9 mouse cellular contexts compared by ENCODE assay signal in genomic region chr13:81103794-81104193, GRCm38 (mm10).
A peak's percentile ranks its signal among the peaks of the same experiment; 100 is the strongest.
DNase-seq lines count a peak whose midpoint lies in the region; ATAC-seq lines count a peak whose summit lies in the region.
"Had no signal": no experiment of that assay in that cellular context is flagged by ENCODE, and none has a peak within 500 bp of the region (broad histone marks: within the 10 kb centered on the region; RNA-seq: fewer than 3 reads in every experiment).

No protein-coding gene starts in this region.

- intact Hi-C loops in gastrocnemius, postnatal 14 days (cut with DNase I; ENCODE audit: low total_unique reads): no loop called here
- intact Hi-C loops in left cerebral cortex, postnatal 36 days (cut with DNase I): no loop called here

- no peak for ATAC-seq in forebrain, embryonic 15.5 days (replicated peaks)
- no peak for ATAC-seq in midbrain, embryonic 11.5 days (ENCODE audit: low FRiP score)

- H3K27ac ChIP-seq in forebrain, embryonic 15.5 days (replicated peaks): no peak overlapping the region
- H3K27ac ChIP-seq in midbrain, embryonic 11.5 days (ENCODE audit: low read depth, low read length): no peak overlapping the region
- H3K27ac ChIP-seq: hindbrain, embryonic 15.5 days had no signal

- 61% methylated on average over 4 of the region's 4 CpGs for WGBS in forebrain, embryonic 15.5 days
- 85% methylated on average over 4 of the region's 4 CpGs for WGBS in midbrain, embryonic 11.5 days

- no peaks in the 10 kb centered on the region for H3K9me3 ChIP-seq in forebrain, embryonic 15.5 days
- no peaks in the 10 kb centered on the region for H3K9me3 ChIP-seq in midbrain, embryonic 11.5 days (ENCODE audit: control insufficient read depth, low read length)
- H3K9me3 ChIP-seq: hindbrain, embryonic 15.5 days had no signal

- DNase-seq in retina, postnatal 1 day: peak; percentile 50
- DNase-seq in retina, embryonic 14.5 days (ENCODE audit: low spot score): no peak
- peak; percentile 48 for DNase-seq in gastrocnemius, postnatal 14 days
- DNase-seq in kidney, adult 18-20 months: peak; percentile 48
- peak; percentile 81 to 82 for DNase-seq in lung, postnatal 4 days
- DNase-seq in left cerebral cortex, postnatal 36 days (ENCODE audit: low spot score in 2 of 2): no peak
- no peak for DNase-seq in midbrain, embryonic 11.5 days (ENCODE audit: low spot score, missing footprints)

- no peaks in the 10 kb centered on the region for H3K4me1 ChIP-seq in forebrain, embryonic 15.5 days
- H3K4me1 ChIP-seq in midbrain, embryonic 11.5 days (ENCODE audit: control insufficient read depth, insufficient read depth, low read length): no peaks in the 10 kb centered on the region
- H3K4me1 ChIP-seq: hindbrain, embryonic 15.5 days had no signal

- no peaks in the 10 kb centered on the region for H3K36me3 ChIP-seq in forebrain, embryonic 15.5 days
- H3K36me3 ChIP-seq in midbrain, embryonic 11.5 days (ENCODE audit: control insufficient read depth, insufficient read depth, low read length): no peaks in the 10 kb centered on the region; the same call in none of the 2 replicates
- H3K36me3 ChIP-seq: hindbrain, embryonic 15.5 days had no signal

- no peak overlapping the region for H3K4me2 ChIP-seq in forebrain, embryonic 15.5 days (replicated peaks)
- no peak overlapping the region for H3K4me2 ChIP-seq in midbrain, embryonic 11.5 days
- H3K4me2 ChIP-seq: hindbrain, embryonic 15.5 days had no signal

- H3K4me3 ChIP-seq in forebrain, embryonic 15.5 days: no peak overlapping the region
- no peak overlapping the region for H3K4me3 ChIP-seq in midbrain, embryonic 11.5 days (ENCODE audit: low read depth, low read length)
- H3K4me3 ChIP-seq: hindbrain, embryonic 15.5 days had no signal

- no peak overlapping the region for H3K9ac ChIP-seq in forebrain, embryonic 15.5 days (replicated peaks)
- H3K9ac ChIP-seq in midbrain, embryonic 11.5 days (ENCODE audit: low read length): no peak overlapping the region
- H3K9ac ChIP-seq: hindbrain, embryonic 15.5 days had no signal

- H3K27me3 ChIP-seq in forebrain, embryonic 15.5 days: no peaks in the 10 kb centered on the region
- H3K27me3 ChIP-seq in midbrain, embryonic 11.5 days (ENCODE audit: control insufficient read depth, insufficient read depth, low read length): no peaks in the 10 kb centered on the region
- H3K27me3 ChIP-seq: hindbrain, embryonic 15.5 days had no signal

Comparison
In these comparisons a context has a peak if more than half of its experiments do, and no peak if none do; other contexts are left out.
1. DNase-seq: peak in retina, postnatal 1 day (single experiment), gastrocnemius, postnatal 14 days (single experiment), kidney, adult 18-20 months (single experiment) and lung, postnatal 4 days (2 of 2); none in retina, embryonic 14.5 days (single experiment), left cerebral cortex, postnatal 36 days (0 of 2) and midbrain, embryonic 11.5 days (single experiment).